Mouse (Mus musculus) MEL (cell line): ENCODE results near the gene Pcgf5.

Experiments
- CTCF ChIP-seq, 3 experiments: IDR thresholded peaks in 2 of 3; conservative IDR thresholded peaks in 1 of 3; 2 replicates each; pipeline ENCODE4 v1.5.1; 2011 to 2012; ENCODE audit warnings: low read length in 3 of 3, low read depth in 2 of 3, mild to moderate bottlenecking in 2 of 3, improper control_type of control experiment in 1 of 3, inconsistent platforms in 1 of 3, mixed read lengths in 1 of 3, moderate library complexity in 1 of 3; ENCODE audit not compliant: control insufficient read depth in 1 of 3, insufficient read depth in 1 of 3, poor library complexity in 1 of 3, severe bottlenecking in 1 of 3
- EP300 ChIP-seq, 2 experiments: IDR thresholded peaks; 2 replicates each; pipeline ENCODE4 v1.6.1; 2011; ENCODE audit warnings: improper control_type of control experiment in 2 of 2, low read length in 2 of 2, low read depth in 1 of 2, mild to moderate bottlenecking in 1 of 2
- HCFC1 ChIP-seq: IDR thresholded peaks from 2 replicates; pipeline ENCODE4 v1.6.1; 2012; ENCODE audit warnings: low read depth, mild to moderate bottlenecking, inconsistent platforms, low read length, improper control_type of control experiment, moderate library complexity
- JUND ChIP-seq: IDR thresholded peaks from 2 replicates; pipeline ENCODE4 v1.6.1; 2011; ENCODE audit warnings: low read depth, mild to moderate bottlenecking, improper control_type of control experiment, low read length
- KAT2A ChIP-seq: conservative IDR thresholded peaks from 2 replicates; pipeline ENCODE4 v1.6.1; 2012; ENCODE audit warnings: low read depth, low read length, improper control_type of control experiment, inconsistent platforms
- MAX ChIP-seq: IDR thresholded peaks from 2 replicates; pipeline ENCODE4 v1.6.1; 2011; ENCODE audit warnings: low read length, improper control_type of control experiment
- POLR2A ChIP-seq, 2 experiments: IDR thresholded peaks; 2 replicates each; pipeline ENCODE4 v1.6.1; 2011 to 2012; ENCODE audit warnings: low read length in 2 of 2, mild to moderate bottlenecking in 2 of 2, control low read depth in 1 of 2, improper control_type of control experiment in 1 of 2, low read depth in 1 of 2, moderate library complexity in 1 of 2; ENCODE audit not compliant: control insufficient read depth in 1 of 2, insufficient read depth in 1 of 2, poor library complexity in 1 of 2
- TCF12 ChIP-seq: IDR thresholded peaks from 2 replicates; pipeline ENCODE4 v1.6.1; 2014; ENCODE audit warnings: low read depth, mild to moderate bottlenecking, inconsistent platforms, low read length, improper control_type of control experiment, moderate library complexity
- USF2 ChIP-seq, 2 experiments: IDR thresholded peaks; 2 replicates each; pipeline ENCODE4 v1.6.1; 2011 to 2012; ENCODE audit warnings: improper control_type of control experiment in 2 of 2, low read length in 2 of 2, borderline replicate concordance in 1 of 2, inconsistent platforms in 1 of 2, low read depth in 1 of 2, mild to moderate bottlenecking in 1 of 2; ENCODE audit not compliant: insufficient read depth in 1 of 2

DNA sequence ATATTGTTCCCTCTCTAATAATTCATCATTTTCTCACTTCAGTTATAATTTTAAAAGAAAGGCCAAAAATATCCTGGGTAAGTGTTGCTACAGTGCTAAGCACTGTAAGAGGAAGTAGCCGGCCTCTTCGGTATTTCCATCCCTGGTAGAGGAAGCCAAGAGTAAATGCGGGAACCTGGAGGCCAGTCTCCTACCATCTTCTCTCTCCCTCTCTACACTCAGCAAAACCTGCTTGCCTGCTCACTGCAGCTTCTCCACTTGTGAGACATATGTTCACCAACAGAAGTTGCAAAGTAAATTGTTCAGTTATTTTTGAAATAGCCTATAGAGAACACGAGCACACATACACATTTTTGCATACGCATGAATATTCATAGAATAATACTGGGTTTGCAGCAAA is 34.1 kb upstream of the Pcgf5 start:
- TF ChIP-seq CTCF (IDR thresholded peaks at IDR 0.05 in 2 of 3, conservative IDR thresholded peaks at IDR 0.05 in 1 of 3; ENCODE audit: control insufficient read depth in 1 of 3, insufficient read depth in 1 of 3, low read depth in 2 of 3, low read length in 3 of 3, poor library complexity in 1 of 3, severe bottlenecking in 1 of 3) (no peak), POLR2A (IDR thresholded peaks at IDR 0.05; ENCODE audit: control insufficient read depth in 1 of 2, insufficient read depth in 1 of 2, low read depth in 1 of 2, low read length in 2 of 2, poor library complexity in 1 of 2) (no peak), MAX (no peak), KAT2A (no peak), JUND (no peak), HCFC1 (no peak), EP300 (IDR thresholded peaks at IDR 0.05; ENCODE audit: low read depth in 1 of 2, low read length in 2 of 2) (no peak), USF2 (IDR thresholded peaks at IDR 0.05; ENCODE audit: borderline replicate concordance in 1 of 2, insufficient read depth in 1 of 2, low read depth in 1 of 2, low read length in 2 of 2) (no peak), TCF12 (no peak)
